Mouse (Mus musculus): ENCODE measurements around the gene Rhbdf2.
A peak's percentile ranks its signal among the peaks of the same experiment; 100 is the strongest.

DNA sequence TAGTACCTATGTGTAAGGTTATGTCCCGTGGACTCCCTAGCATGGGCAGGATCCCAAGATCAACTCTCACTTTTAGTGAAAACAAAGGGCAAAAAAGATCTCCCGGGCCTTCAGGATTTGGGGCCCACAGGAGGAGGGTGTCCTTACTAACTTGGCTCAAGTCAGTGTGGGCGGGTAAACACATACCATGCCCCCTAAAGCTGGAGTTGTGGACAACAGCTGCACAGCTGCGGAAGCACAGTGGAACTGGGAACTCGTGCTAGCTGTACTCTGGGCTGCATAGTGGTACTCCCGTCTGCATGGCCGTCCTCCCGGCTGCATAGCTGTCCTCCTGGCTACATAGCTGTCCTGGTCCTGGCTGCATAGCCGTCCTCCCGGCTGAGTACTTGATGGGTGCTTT lies 31.4 kb upstream of the Rhbdf2 start:
- TF ChIP-seq SMC3 (IDR thresholded peaks at IDR 0.05; ENCODE audit: low read depth, low read length) (no peak), EP300 (IDR thresholded peaks at IDR 0.05; ENCODE audit: low read depth in 1 of 2, low read length in 2 of 2) (no peak), HCFC1 (IDR thresholded peaks at IDR 0.05; ENCODE audit: low read depth, low read length) (no peak; the same call in 1 of the 2 replicates), POLR2A (IDR thresholded peaks at IDR 0.05; ENCODE audit: control insufficient read depth in 1 of 2, insufficient read depth in 1 of 2, low read depth in 1 of 2, low read length in 2 of 2, poor library complexity in 1 of 2) (peak in 1 of 2 experiments; percentile 51; a peak in 1 of 4 replicates), GABPA (IDR thresholded peaks at IDR 0.05; ENCODE audit: low read depth, low read length) (no peak), CTCF (IDR thresholded peaks at IDR 0.05 in 2 of 3, conservative IDR thresholded peaks at IDR 0.05 in 1 of 3; ENCODE audit: control insufficient read depth in 1 of 3, insufficient read depth in 1 of 3, low read depth in 2 of 3, low read length in 3 of 3, poor library complexity in 1 of 3, severe bottlenecking in 1 of 3) (no peak), MAZ (IDR thresholded peaks at IDR 0.05; ENCODE audit: low read depth, low read length) (no peak)
